13 mouse cellular contexts compared by ENCODE assay signal in genomic region chr16:7257366-7257765, GRCm38 (mm10).
A peak's percentile ranks its signal among the peaks of the same experiment; 100 is the strongest.
DNase-seq lines count a peak whose midpoint lies in the region.
"Had no signal": no experiment of that assay in that cellular context is flagged by ENCODE, and none has a peak within 500 bp of the region (broad histone marks: within the 10 kb centered on the region; RNA-seq: fewer than 3 reads in every experiment).

No protein-coding gene starts in this region.

- peak; percentile 40 for DNase-seq in cerebellum, adult 9-10 months
- DNase-seq in cerebellum, adult 8-10 months, result no peak
- DNase-seq in left cerebral cortex, postnatal 14 days (ENCODE audit: low spot score in 2 of 2), result peak; percentile 39 to 43
- no peak for DNase-seq in left cerebral cortex, adult 11 months (ENCODE audit: low spot score)
- peak; percentile 14 to 33 for DNase-seq in cerebellum, postnatal 25 days
- DNase-seq in skeletal muscle tissue, adult 2 months (ENCODE audit: low read depth, low spot score), result peak; percentile 25
- DNase-seq in spleen, adult 12 weeks (ENCODE audit: low spot score), result no peak
- DNase-seq: adrenal gland, adult 2 months; gastrocnemius, postnatal 14 days; kidney, adult 9 months; kidney, postnatal 36 days; lung, embryonic 14.5 days; lung, postnatal 4 days had no signal

- intact Hi-C loops in left cerebral cortex, postnatal 14 days (cut with DNase I), result no loop called here

Comparison
In these comparisons a context has a peak if more than half of its experiments do, and no peak if none do; other contexts are left out.
1. DNase-seq: peak in cerebellum, adult 9-10 months (single experiment), left cerebral cortex, postnatal 14 days (2 of 2), cerebellum, postnatal 25 days (2 of 2) and skeletal muscle tissue, adult 2 months (single experiment); none in cerebellum, adult 8-10 months (single experiment), left cerebral cortex, adult 11 months (single experiment) and spleen, adult 12 weeks (single experiment).